12 mouse cellular contexts compared by ENCODE assay signal in the genomic region with DNA sequence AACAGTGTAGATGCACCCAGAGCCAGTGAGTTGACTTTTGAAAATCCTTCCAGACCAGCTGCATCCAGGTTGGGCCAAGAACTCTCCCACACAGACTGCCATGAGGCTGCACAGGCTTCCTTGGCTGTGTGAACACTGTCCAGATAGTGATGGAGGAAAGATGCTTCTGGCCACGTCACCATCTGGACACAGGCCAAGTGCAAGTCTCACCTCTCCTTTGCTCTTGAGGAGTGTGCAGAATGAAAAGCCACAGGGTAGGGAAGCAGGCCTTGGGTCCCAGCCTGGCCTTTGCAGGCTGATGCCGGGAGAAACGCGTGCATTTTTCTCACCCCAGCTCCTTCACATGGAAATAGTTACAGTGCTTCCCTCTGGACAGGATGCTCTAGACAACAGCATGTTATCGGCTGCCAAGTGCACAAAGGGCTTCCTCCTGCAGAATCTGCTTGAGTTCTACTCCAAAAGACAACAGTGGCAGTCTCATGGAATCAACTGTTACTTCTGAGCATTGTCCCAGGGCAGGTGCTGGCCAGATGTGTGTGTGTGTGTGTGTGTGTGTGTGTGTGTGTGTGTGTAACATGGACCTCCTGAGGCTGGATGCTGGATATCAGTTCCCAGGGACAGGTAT. TPM values are rescaled to one million over a fixed set of nuclear protein-coding genes. Genes with fewer than 3 reads are reported as not detected.
A peak's percentile ranks its signal among the peaks of the same experiment; 100 is the strongest.
DNase-seq lines count a peak whose midpoint lies in the region; ATAC-seq and TF ChIP-seq lines count a peak whose summit lies in the region.
"Had no signal": no experiment of that assay in that cellular context is flagged by ENCODE, and none has a peak within 500 bp of the region (broad histone marks: within the 10 kb centered on the region; RNA-seq: fewer than 3 reads in every experiment).

No protein-coding gene starts in this region.

- H3K4me3 ChIP-seq in kidney, embryonic 15.5 days (replicated peaks) = no peak overlapping the region
- no peak overlapping the region for H3K4me3 ChIP-seq in embryonic facial prominence, embryonic 14.5 days (ENCODE audit: low read depth, low read length)
- no peak overlapping the region for H3K4me3 ChIP-seq in limb, embryonic 14.5 days (replicated peaks; ENCODE audit: low read length)

- no peak for TF ChIP-seq POLR2A in limb, embryonic 14.5 days (IDR thresholded peaks at IDR 0.05; ENCODE audit: borderline replicate concordance, extremely low read depth, insufficient read depth, insufficient read length)

- no peak overlapping the region for H3K27ac ChIP-seq in kidney, embryonic 15.5 days
- no peak overlapping the region; the same call in 1 of the 2 replicates for H3K27ac ChIP-seq in embryonic facial prominence, embryonic 14.5 days (replicated peaks; ENCODE audit: low read depth, low read length)
- H3K27ac ChIP-seq in limb, embryonic 14.5 days (replicated peaks; ENCODE audit: low read depth, low read length) = no peak overlapping the region
- H3K27ac ChIP-seq: hindbrain, embryonic 14.5 days had no signal

- peaks cover 28% of the 10 kb centered on the region for H3K27me3 ChIP-seq in kidney, embryonic 15.5 days
- H3K27me3 ChIP-seq in embryonic facial prominence, embryonic 14.5 days (replicated peaks; ENCODE audit: control insufficient read depth, insufficient read depth, low read length) = no peaks in the 10 kb centered on the region
- 0 out of 2 replicates have a peak, but pooled peaks cover 5% of the 10 kb centered on the region for H3K27me3 ChIP-seq in limb, embryonic 14.5 days (ENCODE audit: control insufficient read depth, insufficient read depth, low read length)

- ATAC-seq in kidney, embryonic 15.5 days (replicated peaks; ENCODE audit: low FRiP score) = no peak
- ATAC-seq in embryonic facial prominence, embryonic 14.5 days (ENCODE audit: low read depth) = peak; percentile 81
- peak; percentile 42; the same call in 1 of the 2 replicates for ATAC-seq in limb, embryonic 14.5 days (ENCODE audit: low FRiP score, low read depth)
- ATAC-seq: liver, postnatal 0 days had no signal

- peak; percentile 52 for DNase-seq in kidney, postnatal 10 days
- peak; percentile 75 for DNase-seq in embryonic facial prominence, embryonic 14.5 days (ENCODE audit: low spot score)
- DNase-seq in heart, adult 9 months (ENCODE audit: low spot score in 2 of 2) = peak; percentile 69 to 77
- no peak for DNase-seq in limb, embryonic 14.5 days (ENCODE audit: low spot score)
- no peak for DNase-seq in spleen, adult 18-20 months
- DNase-seq in right cerebral cortex, postnatal 36 days (ENCODE audit: low spot score in 2 of 2) = no peak
- no peak for DNase-seq in cerebellum, adult 11-12 months
- DNase-seq: liver, postnatal 0 days; right cerebral cortex, postnatal 4 days; thymus, postnatal 4 days had no signal

- no peaks in the 10 kb centered on the region for H3K36me3 ChIP-seq in kidney, embryonic 15.5 days
- no peaks in the 10 kb centered on the region for H3K36me3 ChIP-seq in embryonic facial prominence, embryonic 14.5 days (ENCODE audit: control insufficient read depth, insufficient read depth, low read length)
- no peaks in the 10 kb centered on the region for H3K36me3 ChIP-seq in limb, embryonic 14.5 days (ENCODE audit: control insufficient read depth, insufficient read depth, low read length)

- H3K9ac ChIP-seq in kidney, embryonic 15.5 days = no peak overlapping the region
- H3K9ac ChIP-seq in embryonic facial prominence, embryonic 14.5 days (ENCODE audit: low read depth, low read length) = no peak overlapping the region
- no peak overlapping the region for H3K9ac ChIP-seq in limb, embryonic 14.5 days (ENCODE audit: low read depth, low read length, severe bottlenecking)
- H3K9ac ChIP-seq: hindbrain, embryonic 14.5 days; liver, postnatal 0 days had no signal

- no peaks in the 10 kb centered on the region for H3K9me3 ChIP-seq in kidney, embryonic 15.5 days (replicated peaks)
- H3K9me3 ChIP-seq in embryonic facial prominence, embryonic 14.5 days (ENCODE audit: control insufficient read depth, low read length) = no peaks in the 10 kb centered on the region
- no peaks in the 10 kb centered on the region for H3K9me3 ChIP-seq in limb, embryonic 14.5 days (ENCODE audit: control insufficient read depth, low read length)

- peaks cover 18% of the 10 kb centered on the region for H3K4me1 ChIP-seq in kidney, embryonic 15.5 days
- peaks cover 17% of the 10 kb centered on the region for H3K4me1 ChIP-seq in embryonic facial prominence, embryonic 14.5 days (ENCODE audit: control insufficient read depth, insufficient read depth, low read length)
- peaks cover 36% of the 10 kb centered on the region for H3K4me1 ChIP-seq in limb, embryonic 14.5 days (ENCODE audit: control insufficient read depth, insufficient read depth, low read length)

- 64% methylated on average over 5 of the region's 5 CpGs for WGBS in kidney, embryonic 15.5 days
- WGBS in embryonic facial prominence, embryonic 14.5 days = 33% methylated on average over 5 of the region's 5 CpGs
- 53% methylated on average over 5 of the region's 5 CpGs for WGBS in limb, embryonic 14.5 days

- no peak overlapping the region for H3K4me2 ChIP-seq in kidney, embryonic 15.5 days
- no peak overlapping the region for H3K4me2 ChIP-seq in embryonic facial prominence, embryonic 14.5 days (ENCODE audit: low read depth, low read length)
- H3K4me2 ChIP-seq in limb, embryonic 14.5 days (replicated peaks; ENCODE audit: low read depth, low read length, severe bottlenecking) = no peak overlapping the region
- H3K4me2 ChIP-seq: hindbrain, embryonic 14.5 days had no signal

RNA-seq across cellular contexts. Expression of a gene that starts 2.8 kb away (rescaled TPM):
- polyA plus RNA-seq in kidney, embryonic 15.5 days (2015; fragmentation: Nextera tagmentation; extraction: Ambion mirVana) = 96.7 and 115 TPM in 2 replicates
- polyA plus RNA-seq in embryonic facial prominence, embryonic 14.5 days (2014; fragmentation: Nextera tagmentation; extraction: Ambion mirVana) = 271 and 297 TPM in 2 replicates
- 155 and 202 TPM in 2 replicates for polyA plus RNA-seq in limb, embryonic 14.5 days (2012; rRNA removed)
- polyA plus RNA-seq in limb, embryonic 14.5 days (2014; fragmentation: Nextera tagmentation; extraction: Ambion mirVana) = 277 and 284 TPM in 2 replicates

Comparison
In these comparisons a context has a peak if more than half of its experiments do, and no peak if none do; other contexts are left out.
1. DNase-seq: peak in kidney, postnatal 10 days (single experiment), embryonic facial prominence, embryonic 14.5 days (single experiment) and heart, adult 9 months (2 of 2); none in limb, embryonic 14.5 days (single experiment), spleen, adult 18-20 months (0 of 2), right cerebral cortex, postnatal 36 days (0 of 2) and cerebellum, adult 11-12 months (single experiment).